Mouse (Mus musculus) forebrain, postnatal 0 days (tissue): ENCODE results near the gene Ifi27l2b. TPM values are rescaled to one million over a fixed set of nuclear protein-coding genes. Genes with fewer than 3 reads are reported as not detected.

Experiments used
- ATAC-seq: fragments of 200-750 bp; cut with Nextera tagmentation; 2 replicates; pipeline ENCODE4 v1.8.0; 2017; ENCODE audit warnings: mild to moderate bottlenecking, moderate library complexity
- DNase-seq: peaks from one replicate; pipeline ENCODE4 v3.0.0-alpha.2; 2015
- H3K27ac ChIP-seq: fragments of 300-500 bp; sonication (generic); 2 replicates; pipeline ENCODE4 v1.5.1; 2014; ENCODE audit warnings: low read depth, mild to moderate bottlenecking, antibody characterized with exemption, low read length, moderate library complexity, mixed read lengths
- H3K27me3 ChIP-seq: fragments of 300-500 bp; sonication (generic); 2 replicates; pipeline ENCODE4 v1.6.1; 2014; ENCODE audit warnings: mild to moderate bottlenecking, low read length, mixed read lengths; ENCODE audit not compliant: insufficient read depth
- H3K36me3 ChIP-seq: fragments of 300-500 bp; sonication (generic); 2 replicates; pipeline ENCODE4 v1.6.1; 2014; ENCODE audit warnings: mild to moderate bottlenecking, moderate library complexity; ENCODE audit not compliant: insufficient read depth
- H3K4me1 ChIP-seq: fragments of 300-500 bp; sonication (generic); 2 replicates; pipeline ENCODE4 v1.6.1; 2014; ENCODE audit warnings: antibody characterized with exemption; ENCODE audit not compliant: insufficient read depth
- H3K4me2 ChIP-seq: fragments of 300-500 bp; sonication (generic); 2 replicates; pipeline ENCODE4 v1.6.1; 2014; ENCODE audit warnings: low read depth, mild to moderate bottlenecking, moderate library complexity
- H3K4me3 ChIP-seq: fragments of 300-500 bp; sonication (generic); 2 replicates; pipeline ENCODE4 v1.5.1; 2014; ENCODE audit warnings: low read depth, low read length, mixed read lengths
- H3K9ac ChIP-seq: fragments of 300-500 bp; sonication (generic); 2 replicates; pipeline ENCODE4 v1.6.1; 2014; ENCODE audit warnings: mild to moderate bottlenecking
- H3K9me3 ChIP-seq: fragments of 300-500 bp; sonication (generic); 2 replicates; pipeline ENCODE4 v1.6.1; 2016; ENCODE audit warnings: low read length
- CTCF ChIP-seq: sonication (generic); IDR thresholded peaks from 2 replicates; pipeline ENCODE4 v1.5.1; 2016; ENCODE audit warnings: antibody characterized with exemption, control low read depth, low read depth
- WGBS: fragments of 180-500 bp; shearing (Covaris S2); extraction: QIAGEN DNeasy Blood & Tissue Kit; methylation state at CpG from one replicate; pipeline ENCODE4 v1.1.7; 2014; 5-methylcytosine and 5-hydroxymethylcytosine counted together
- polyA plus RNA-seq: library from polyadenylated mRNA; unstranded; fragments of >200 nt; fragmentation: Nextera tagmentation; extraction: Ambion mirVana; gene quantifications from 2 replicates; pipeline ENCODE4 v1.2.1, GENCODE M21; 2015
- total RNA-seq: library from RNA; depleted of rRNA; stranded (reverse); fragments of >200 nt; gene quantifications from 2 replicates; pipeline ENCODE4 v1.2.3, GENCODE M21; 2014

Ifi27l2b gene
- total and polyA plus RNA-seq, 2 experiments from 2014 or later = not detected

DNA sequence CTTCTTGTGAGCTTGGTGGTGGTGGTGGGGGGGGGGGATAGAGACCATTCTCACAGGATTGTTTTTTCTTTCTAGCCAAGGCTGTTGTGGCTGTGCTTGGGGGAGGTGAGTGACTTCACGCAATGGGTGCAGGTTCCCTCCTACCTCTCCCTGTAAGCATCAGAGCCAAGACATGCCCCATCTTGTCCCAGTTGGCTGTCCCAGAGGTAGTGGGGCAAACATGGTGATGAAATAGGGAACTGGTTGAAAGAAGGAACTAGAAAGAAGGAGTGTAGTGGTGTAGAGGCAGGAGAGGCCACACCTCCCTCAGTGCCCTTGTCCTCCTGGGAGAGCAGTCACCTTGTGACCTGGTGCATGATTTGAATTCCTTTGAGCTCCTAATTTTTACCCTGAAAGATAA, 19.4 kb downstream of the Ifi27l2b start:
- Histone ChIP-seq H3K9ac (no peak overlapping the region), H3K4me3 (no peak overlapping the region), H3K4me2 (no peak overlapping the region), H3K36me3 (no peaks in the 10 kb centered on the region), H3K9me3 (no peaks in the 10 kb centered on the region), H3K4me1 (no peaks in the 10 kb centered on the region), H3K27ac (no peak overlapping the region), H3K27me3 (no peaks in the 10 kb centered on the region)
- WGBS = 88% methylated on average over 1 of the region's 1 CpGs
- no peak for TF ChIP-seq CTCF
- no peak for DNase-seq
- no peak for ATAC-seq

DNA sequence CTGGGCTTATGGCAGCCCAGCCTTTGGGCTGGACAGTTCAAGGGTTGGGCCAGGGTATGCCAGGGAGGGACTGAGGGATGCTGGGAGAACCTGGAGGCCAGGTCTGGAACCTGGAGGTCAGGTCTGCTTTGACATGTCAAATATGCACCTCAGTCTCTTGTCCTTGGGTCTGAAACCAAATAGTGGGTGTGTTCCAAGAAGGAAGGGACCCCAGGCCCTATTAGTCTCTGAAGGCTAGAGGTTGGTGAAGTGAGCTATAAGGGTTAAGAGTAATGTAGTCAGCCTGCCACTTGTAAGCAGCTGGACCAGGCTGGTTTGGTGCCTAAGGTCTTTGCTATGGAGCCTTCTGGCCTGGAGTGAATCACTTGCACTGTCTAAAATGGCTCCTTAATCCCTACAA, 22.2 kb downstream of the Ifi27l2b start:
- no peaks in the 10 kb centered on the region for H3K27me3 ChIP-seq
- no peaks in the 10 kb centered on the region for H3K36me3 ChIP-seq
- H3K4me1 ChIP-seq = no peaks in the 10 kb centered on the region
- no peak for TF ChIP-seq CTCF
- H3K4me2 ChIP-seq = no peak overlapping the region
- H3K4me3 ChIP-seq = no peak overlapping the region
- DNase-seq (no peak), ATAC-seq (no peak)
- no peaks in the 10 kb centered on the region for H3K9me3 ChIP-seq
- H3K9ac ChIP-seq = no peak overlapping the region
- no peak overlapping the region for H3K27ac ChIP-seq

GRCm38 (mm10) chr12:103433986-103434731, 22.9 kb downstream of the Ifi27l2b start, which contains the start of gene Ifi27:
Gene Ifi27 (plus strand): TSS chr12:103434211.
- DNase-seq = peak; percentile 14
- 73% methylated on average over 8 of the region's 8 CpGs for WGBS

GRCm38 (mm10) chr12:103433430-103433829, 23.6 kb downstream of the Ifi27l2b start:
- no peak overlapping the region for H3K4me2 ChIP-seq
- H3K9me3 ChIP-seq = no peaks in the 10 kb centered on the region
- DNase-seq = no peak
- no peak overlapping the region for H3K9ac ChIP-seq
- no peak for TF ChIP-seq CTCF
- ATAC-seq = no peak
- H3K4me3 ChIP-seq = no peak overlapping the region
- no peaks in the 10 kb centered on the region for H3K36me3 ChIP-seq
- H3K27me3 ChIP-seq = no peaks in the 10 kb centered on the region
- no peak overlapping the region for H3K27ac ChIP-seq
- H3K4me1 ChIP-seq = no peaks in the 10 kb centered on the region
- 81% methylated on average over 2 of the region's 2 CpGs for WGBS

More at GRCm38 (mm10) chr12:103433986-103434731, 22.9 kb downstream of the Ifi27l2b start, which contains the start of gene Ifi27:
- no peak within 1 kb of the TSS for H3K4me2 ChIP-seq
- H3K4me3 ChIP-seq = no peak within 1 kb of the TSS
- no peaks in the 10 kb centered on the region for H3K4me1 ChIP-seq
- no peaks in the 10 kb centered on the region for H3K9me3 ChIP-seq
- H3K9ac ChIP-seq = no peak within 1 kb of the TSS
- no peaks in the 10 kb centered on the region for H3K27me3 ChIP-seq
- no peak within 1 kb of the TSS for H3K27ac ChIP-seq
- TF ChIP-seq CTCF = no peak
- H3K36me3 ChIP-seq = no peaks in the 10 kb centered on the region
- ATAC-seq = peak; percentile 69; the same call in 1 of the 2 replicates

DNA sequence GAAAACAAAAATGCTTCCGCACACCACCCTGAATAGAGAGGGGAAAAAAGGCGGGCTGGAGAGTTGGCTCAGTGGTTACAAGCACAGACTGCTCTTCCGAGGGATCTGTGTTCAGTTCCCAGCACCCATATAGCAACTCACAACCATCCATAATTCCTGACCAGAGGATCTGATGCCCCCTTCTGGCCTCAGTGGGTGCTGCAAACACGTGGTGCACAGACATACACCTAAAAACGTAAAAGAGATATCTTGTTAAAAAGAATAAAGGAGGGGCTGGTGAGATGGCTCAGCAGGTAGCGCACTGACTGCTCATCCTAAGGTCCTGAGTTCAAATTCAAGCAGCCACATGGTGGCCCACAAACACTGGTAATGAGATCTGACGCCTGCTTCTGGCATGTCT, 30.3 kb downstream of the Ifi27l2b start:
- Histone ChIP-seq H3K9me3 (no peaks in the 10 kb centered on the region), H3K9ac (no peak overlapping the region), H3K4me2 (no peak overlapping the region), H3K4me1 (peaks cover 17% of the 10 kb centered on the region), H3K4me3 (no peak overlapping the region), H3K27me3 (no peaks in the 10 kb centered on the region), H3K27ac (no peak overlapping the region), H3K36me3 (peaks cover 7% of the 10 kb centered on the region)
- ATAC-seq = no peak
- peak; percentile 37 for TF ChIP-seq CTCF
- no peak for DNase-seq
- WGBS = 92% methylated on average over 7 of the region's 7 CpGs

DNA sequence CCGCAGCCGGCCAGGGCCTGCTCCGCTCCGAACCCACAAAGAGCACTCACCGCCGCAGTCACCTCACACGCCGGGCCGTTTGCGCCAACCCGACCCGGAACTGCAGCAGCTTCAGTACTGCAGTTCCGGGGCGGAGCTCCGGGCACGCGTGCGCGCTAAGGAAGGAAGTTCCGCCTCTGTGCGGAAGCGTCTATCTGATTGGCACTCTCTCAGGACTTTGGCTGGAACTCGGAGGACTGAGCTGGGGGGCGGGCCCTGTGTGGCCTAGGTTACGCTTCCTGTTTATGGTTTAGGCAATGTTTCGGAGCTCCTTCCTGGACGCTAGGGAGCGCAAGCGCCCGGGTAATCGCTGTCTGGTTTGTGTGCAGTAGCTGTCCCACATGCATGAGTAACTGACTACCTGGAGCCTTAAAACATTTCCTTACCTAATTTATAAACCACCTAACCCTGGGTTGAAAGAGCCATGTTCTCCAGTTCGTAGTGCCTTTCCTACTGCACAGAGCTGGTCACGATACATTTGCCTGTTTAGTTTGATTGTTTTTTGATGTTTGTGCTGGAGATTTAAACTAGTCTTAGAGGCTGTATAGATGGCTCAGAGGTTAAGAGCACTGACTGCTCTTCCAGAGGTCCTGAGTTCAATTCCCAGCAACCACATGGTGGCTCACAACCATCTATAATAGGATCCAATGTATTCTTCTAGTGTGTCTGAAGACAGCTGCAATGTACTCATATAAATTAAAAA, 31.1 kb downstream of the Ifi27l2b start, which contains the start of gene Ddx24:
Ddx24 (minus strand) TSS at position 102 of the 742 bp plus-strand sequence.
- 2% methylated on average over 33 of the region's 33 CpGs for WGBS
- Histone ChIP-seq H3K27ac (peak within 1 kb of the TSS; percentile 87), H3K4me1 (peaks cover 24% of the 10 kb centered on the region), H3K4me3 (peak within 1 kb of the TSS; percentile 86), H3K9ac (peak within 1 kb of the TSS; percentile 93), H3K27me3 (no peaks in the 10 kb centered on the region), H3K4me2 (peak within 1 kb of the TSS; percentile 85), H3K9me3 (no peaks in the 10 kb centered on the region), H3K36me3 (peaks cover 7% of the 10 kb centered on the region)
- peak; percentile 83 for TF ChIP-seq CTCF
- DNase-seq = peak; percentile 98
- ATAC-seq = peak; percentile 100
